Mouse (Mus musculus) midbrain, embryonic 16.5 days (tissue): ENCODE data around the gene Spats2l. TPM values are rescaled to one million over a fixed set of nuclear protein-coding genes. Genes with fewer than 3 reads are reported as not detected.
A peak's percentile ranks its signal among the peaks of the same experiment; 100 is the strongest.

Source experiments
- ATAC-seq: fragments of 200-750 bp; cut with Nextera tagmentation; 2 replicates; pipeline ENCODE4 v1.8.0; 2017; ENCODE audit warnings: moderate TSS enrichment
- H3K27ac ChIP-seq: fragments of 300-500 bp; sonication (generic); 2 replicates; pipeline ENCODE4 v1.5.1; 2014; ENCODE audit warnings: mild to moderate bottlenecking, low read length, mixed read lengths
- H3K27me3 ChIP-seq: fragments of 300-500 bp; sonication (generic); 2 replicates; pipeline ENCODE4 v1.6.1; 2014; ENCODE audit warnings: low read depth, low read length, mixed read lengths; ENCODE audit not compliant: control insufficient read depth, insufficient read depth
- H3K36me3 ChIP-seq: fragments of 300-500 bp; sonication (generic); 2 replicates; pipeline ENCODE4 v1.6.1; 2014; ENCODE audit warnings: mild to moderate bottlenecking, low read length, moderate library complexity, mixed read lengths; ENCODE audit not compliant: control insufficient read depth, insufficient read depth
- H3K4me1 ChIP-seq: fragments of 300-500 bp; sonication (generic); 2 replicates; pipeline ENCODE4 v1.6.1; 2014; ENCODE audit warnings: mild to moderate bottlenecking, low read length, mixed read lengths; ENCODE audit not compliant: control insufficient read depth, insufficient read depth
- H3K4me2 ChIP-seq: fragments of 300-500 bp; sonication (generic); 2 replicates; pipeline ENCODE4 v1.6.1; 2014; ENCODE audit warnings: mild to moderate bottlenecking, low read length, mixed read lengths
- H3K4me3 ChIP-seq: fragments of 300-500 bp; sonication (generic); 2 replicates; pipeline ENCODE4 v1.5.1; 2014; ENCODE audit warnings: low read depth, mild to moderate bottlenecking, low read length, moderate library complexity, mixed read lengths
- H3K9ac ChIP-seq: fragments of 300-500 bp; sonication (generic); 2 replicates; pipeline ENCODE4 v1.6.1; 2014; ENCODE audit warnings: low read depth, low read length, mixed read lengths
- H3K9me3 ChIP-seq: fragments of 300-500 bp; sonication (generic); replicated peaks from 2 replicates; pipeline ENCODE4 v1.6.1; 2014; ENCODE audit warnings: mild to moderate bottlenecking, low read length, mixed read lengths; ENCODE audit not compliant: control insufficient read depth, poor library complexity, severe bottlenecking
- WGBS: fragments of 180-500 bp; shearing (Covaris S2); extraction: QIAGEN DNeasy Blood & Tissue Kit; methylation state at CpG from one replicate; pipeline ENCODE4 v1.1.7; 2014; 5-methylcytosine and 5-hydroxymethylcytosine counted together
- polyA plus RNA-seq: library from polyadenylated mRNA; unstranded; fragments of >200 nt; fragmentation: Nextera tagmentation; extraction: Ambion mirVana; gene quantifications from 2 replicates; pipeline ENCODE4 v1.2.1, GENCODE M21; 2015

The Spats2l gene
- polyA plus RNA-seq, 1 experiment from 2014 or later: 88.7 TPM

- H3K9me3 ChIP-seq: no peaks in the 10 kb centered on the region
- no peak overlapping the region for H3K27ac ChIP-seq
- 40% methylated on average over 7 of the region's 7 CpGs for WGBS
- peaks cover 5% of the 10 kb centered on the region for H3K4me1 ChIP-seq
- H3K27me3 ChIP-seq: no peaks in the 10 kb centered on the region
- peak overlapping the region; percentile 21; the same call in 1 of the 2 replicates for H3K9ac ChIP-seq
- no peak overlapping the region for H3K4me3 ChIP-seq
- ATAC-seq: 0 out of 2 replicates have a peak, but pooled peaks have one; percentile 64
- 0 out of 2 replicates have a peak, but pooled peaks cover 3% of the 10 kb centered on the region for H3K36me3 ChIP-seq
- no peak overlapping the region for H3K4me2 ChIP-seq
Measured at GRCm38 (mm10) chr1:57807882-57808281, 33.9 kb downstream of the Spats2l start.

- no peak for ATAC-seq
- Histone ChIP-seq H3K9me3 (no peaks in the 10 kb centered on the region), H3K36me3 (0 out of 2 replicates have a peak, but pooled peaks cover 3% of the 10 kb centered on the region), H3K4me2 (no peak overlapping the region), H3K27ac (no peak overlapping the region), H3K27me3 (no peaks in the 10 kb centered on the region), H3K9ac (no peak overlapping the region), H3K4me3 (no peak overlapping the region), H3K4me1 (peaks cover 5% of the 10 kb centered on the region)
- 81% methylated on average over 4 of the region's 4 CpGs for WGBS
Measured at GRCm38 (mm10) chr1:57810221-57810620, 36.3 kb downstream of the Spats2l start.

DNA sequence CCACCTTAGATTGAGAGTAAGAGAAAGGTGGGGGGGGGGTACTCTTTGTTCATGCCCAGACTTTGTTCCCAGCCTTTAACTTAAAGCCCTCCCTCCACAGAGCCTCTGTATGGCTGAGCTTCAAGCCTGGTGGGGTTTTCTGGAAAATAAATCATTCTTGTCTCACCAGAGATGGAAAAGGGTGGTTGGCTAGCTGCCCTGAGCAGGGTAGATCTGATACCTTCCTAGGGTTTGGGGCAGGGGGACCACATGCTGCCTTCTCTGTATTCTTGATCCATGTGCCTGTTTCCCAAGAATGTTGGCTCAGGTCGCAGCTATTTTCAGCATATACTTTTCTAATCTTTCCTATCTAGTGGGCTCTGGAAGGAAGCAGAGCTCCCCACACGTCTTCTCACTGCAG, 43.1 kb downstream of the Spats2l start:
- no peak overlapping the region for H3K4me3 ChIP-seq
- H3K4me2 ChIP-seq: no peak overlapping the region
- H3K9me3 ChIP-seq: no peaks in the 10 kb centered on the region
- no peaks in the 10 kb centered on the region for H3K36me3 ChIP-seq
- ATAC-seq: no peak
- WGBS: 73% methylated on average over 2 of the region's 2 CpGs
- H3K9ac ChIP-seq: no peak overlapping the region
- no peaks in the 10 kb centered on the region for H3K27me3 ChIP-seq
- no peaks in the 10 kb centered on the region for H3K4me1 ChIP-seq
- H3K27ac ChIP-seq: no peak overlapping the region

DNA sequence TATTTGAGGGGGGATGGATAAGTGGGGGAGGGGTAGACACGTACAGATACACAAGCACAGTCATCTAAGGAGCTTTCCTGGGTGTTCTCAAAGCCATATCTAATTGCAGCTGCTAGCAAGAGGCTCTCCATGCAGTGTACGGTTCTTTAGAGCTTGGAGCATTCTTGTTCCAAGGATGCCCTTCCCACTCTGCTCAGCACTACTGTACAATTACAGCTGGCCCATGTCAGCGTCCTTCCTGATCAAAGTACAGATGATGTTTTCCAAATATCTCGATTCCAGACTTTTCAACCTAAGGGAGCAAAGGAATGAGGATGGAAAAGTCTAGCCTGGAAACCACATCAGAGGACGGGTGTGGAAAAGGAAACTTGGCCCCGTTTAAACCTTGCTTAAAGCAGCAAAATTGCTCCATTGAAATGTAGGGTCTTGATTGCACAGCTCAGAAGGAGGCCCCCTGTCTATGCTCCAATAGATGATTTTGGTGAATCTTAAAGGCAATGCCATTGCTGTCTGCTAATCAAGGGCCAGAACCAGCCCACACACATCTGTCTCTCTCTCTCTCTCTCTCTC, 46.6 kb downstream of the Spats2l start:
- Histone ChIP-seq H3K9ac (no peak overlapping the region), H3K4me1 (no peaks in the 10 kb centered on the region), H3K27me3 (no peaks in the 10 kb centered on the region), H3K4me3 (no peak overlapping the region), H3K36me3 (no peaks in the 10 kb centered on the region), H3K9me3 (no peaks in the 10 kb centered on the region), H3K4me2 (no peak overlapping the region), H3K27ac (no peak overlapping the region)
- 73% methylated on average over 6 of the region's 6 CpGs for WGBS
- ATAC-seq: no peak

- no peak overlapping the region for H3K4me3 ChIP-seq
- no peak overlapping the region for H3K4me2 ChIP-seq
- no peak for ATAC-seq
- H3K36me3 ChIP-seq: no peaks in the 10 kb centered on the region
- WGBS: 74% methylated on average over 17 of the region's 17 CpGs
- H3K27me3 ChIP-seq: no peaks in the 10 kb centered on the region
- no peaks in the 10 kb centered on the region for H3K4me1 ChIP-seq
- no peak overlapping the region for H3K27ac ChIP-seq
- H3K9ac ChIP-seq: no peak overlapping the region
- no peaks in the 10 kb centered on the region for H3K9me3 ChIP-seq
Measured at GRCm38 (mm10) chr1:57824966-57825759, 51.2 kb downstream of the Spats2l start.

GRCm38 (mm10) chr1:57826245-57826644, 52.3 kb downstream of the Spats2l start:
- no peak overlapping the region for H3K4me3 ChIP-seq
- ATAC-seq: 0 out of 2 replicates have a peak, but pooled peaks have one; percentile 32
- H3K36me3 ChIP-seq: no peaks in the 10 kb centered on the region
- no peaks in the 10 kb centered on the region for H3K4me1 ChIP-seq
- 79% methylated on average over 9 of the region's 9 CpGs for WGBS
- H3K9me3 ChIP-seq: no peaks in the 10 kb centered on the region
- H3K9ac ChIP-seq: no peak overlapping the region
- H3K27ac ChIP-seq: no peak overlapping the region
- no peaks in the 10 kb centered on the region for H3K27me3 ChIP-seq
- H3K4me2 ChIP-seq: no peak overlapping the region

DNA sequence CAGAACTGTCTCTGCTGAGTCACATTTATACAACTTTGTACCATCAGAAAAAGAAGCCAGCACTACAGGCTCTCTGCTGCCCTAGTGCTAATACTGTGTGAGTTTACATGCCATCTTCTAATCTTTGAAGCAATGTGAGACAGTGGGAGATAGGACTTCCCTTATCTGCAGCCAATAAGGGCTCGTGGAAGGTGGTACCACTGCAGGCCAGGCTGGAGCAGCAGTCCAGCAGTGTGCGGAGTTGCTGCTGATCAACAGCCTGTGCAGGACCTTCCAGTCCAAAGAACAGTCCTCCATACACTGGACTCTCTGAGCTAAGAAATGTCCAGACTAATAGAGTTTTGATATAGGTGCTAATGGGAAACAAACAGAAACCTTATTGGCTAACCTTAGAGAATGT, 59.2 kb downstream of the Spats2l start:
- Histone ChIP-seq H3K9ac (no peak overlapping the region), H3K27me3 (no peaks in the 10 kb centered on the region)

GRCm38 (mm10) chr1:57835128-57835527, 61.2 kb downstream of the Spats2l start:
- Histone ChIP-seq H3K4me3 (no peak overlapping the region), H3K9ac (no peak overlapping the region), H3K4me2 (no peak overlapping the region), H3K27me3 (no peaks in the 10 kb centered on the region), H3K4me1 (no peaks in the 10 kb centered on the region), H3K9me3 (no peaks in the 10 kb centered on the region), H3K36me3 (no peaks in the 10 kb centered on the region), H3K27ac (no peak overlapping the region)
- 62% methylated on average over 7 of the region's 7 CpGs for WGBS
- ATAC-seq: no peak

More for the DNA sequence above, 59.2 kb downstream of the Spats2l start:
- Histone ChIP-seq H3K4me1 (no peaks in the 10 kb centered on the region), H3K36me3 (no peaks in the 10 kb centered on the region), H3K4me2 (no peak overlapping the region), H3K27ac (no peak overlapping the region), H3K9me3 (no peaks in the 10 kb centered on the region), H3K4me3 (no peak overlapping the region)
- 76% methylated on average over 2 of the region's 2 CpGs for WGBS
- ATAC-seq: 0 out of 2 replicates have a peak, but pooled peaks have one; percentile 21

DNA sequence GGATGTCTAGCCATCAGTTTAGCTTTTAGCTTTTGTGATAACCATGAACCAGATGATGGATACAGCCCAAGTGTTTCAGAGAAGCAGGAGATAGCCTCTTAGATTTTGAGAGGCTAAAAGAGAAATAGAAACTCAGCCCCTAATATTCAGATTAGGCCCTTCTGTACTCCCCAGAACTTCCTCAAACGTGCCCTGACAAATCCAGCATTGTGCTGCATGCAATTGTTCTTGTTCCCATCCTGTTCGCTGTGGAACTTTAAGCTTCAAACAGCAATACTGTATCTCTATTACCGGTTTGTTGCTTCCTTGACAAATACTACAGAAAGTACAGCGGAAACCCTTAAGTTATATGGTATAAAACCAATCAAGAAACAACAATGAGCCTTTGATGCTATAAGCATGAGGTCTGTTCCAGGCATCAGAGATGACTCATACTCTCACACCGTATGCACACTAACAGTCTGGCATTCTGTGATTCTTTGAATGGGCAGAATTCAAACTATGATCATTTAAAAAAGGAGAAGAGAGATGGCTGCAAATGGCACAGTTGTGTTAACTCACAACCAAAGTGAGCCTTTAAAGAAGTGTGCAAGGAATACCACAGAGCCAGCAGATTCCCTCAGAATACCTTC, 62.8 kb downstream of the Spats2l start:
- Histone ChIP-seq H3K27me3 (no peaks in the 10 kb centered on the region), H3K4me2 (no peak overlapping the region), H3K4me1 (no peaks in the 10 kb centered on the region), H3K9me3 (no peaks in the 10 kb centered on the region), H3K27ac (no peak overlapping the region), H3K9ac (no peak overlapping the region), H3K4me3 (no peak overlapping the region), H3K36me3 (no peaks in the 10 kb centered on the region)
- WGBS: 74% methylated on average over 5 of the region's 5 CpGs
- no peak for ATAC-seq
